Mouse (Mus musculus): ENCODE results near the gene Nt5dc1. TPM values are rescaled to one million over a fixed set of nuclear protein-coding genes. Genes with fewer than 3 reads are reported as not detected.

Gene Nt5dc1
- total and polyA plus RNA-seq, 2 experiments from 2014 or later: 0.42 to 7.5 TPM

DNA sequence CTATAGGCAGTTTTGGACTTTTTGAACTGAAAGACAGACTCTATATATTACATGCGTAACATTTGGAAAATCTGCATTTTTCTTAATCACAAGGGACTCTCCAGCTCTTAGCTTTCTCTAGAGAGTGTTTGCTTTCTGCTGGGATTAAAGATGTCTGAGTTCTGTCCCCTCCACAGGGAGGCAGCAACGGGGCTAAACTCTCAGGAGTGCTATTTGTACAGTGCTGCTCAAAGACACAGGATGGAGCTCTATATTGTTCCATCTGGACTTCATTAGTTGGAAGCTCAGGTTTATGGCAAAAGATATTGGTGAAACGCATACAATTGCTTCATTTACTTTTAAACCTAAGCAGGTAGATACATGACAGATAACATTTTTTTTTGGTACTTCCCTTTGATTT lies 105.8 kb downstream of the Nt5dc1 start:
- DNase-seq (ENCODE audit: low spot score): no peak
- WGBS: 73% methylated on average over 3 of the region's 3 CpGs
- H3K4me2 ChIP-seq (ENCODE audit: low read depth, low read length): no peak overlapping the region
- peaks cover 10% of the 10 kb centered on the region for H3K36me3 ChIP-seq (replicated peaks; ENCODE audit: control insufficient read depth, insufficient read depth, low read length)
- no peak overlapping the region for H3K4me3 ChIP-seq (ENCODE audit: low read depth, low read length)
- H3K27ac ChIP-seq (ENCODE audit: low read depth): no peak overlapping the region
- H3K9ac ChIP-seq (replicated peaks; ENCODE audit: low read depth, low read length): no peak overlapping the region
- no peaks in the 10 kb centered on the region for H3K9me3 ChIP-seq (replicated peaks; ENCODE audit: control insufficient read depth, low read length)
- no peak for ATAC-seq (ENCODE audit: insufficient read depth, low read depth)
- H3K27me3 ChIP-seq (ENCODE audit: control insufficient read depth, insufficient read depth, low read length): no peaks in the 10 kb centered on the region
- TF ChIP-seq EP300 (IDR thresholded peaks at IDR 0.05; ENCODE audit: low read depth) (no peak), CTCF (IDR thresholded peaks at IDR 0.05; ENCODE audit: low read depth) (peak; percentile 31; the same call in 1 of the 2 replicates)
- H3K4me1 ChIP-seq (ENCODE audit: control insufficient read depth, insufficient read depth): no peaks in the 10 kb centered on the region

- WGBS: 53% methylated on average over 9 of the region's 9 CpGs
Measured at GRCm38 (mm10) chr10:34309915-34310685, 108.3 kb downstream of the Nt5dc1 start.

GRCm38 (mm10) chr10:34307070-34307469 lies 111.3 kb downstream of the Nt5dc1 start:
- no peak overlapping the region for H3K4me3 ChIP-seq (ENCODE audit: low read depth, low read length)
- no peak for TF ChIP-seq EP300 (IDR thresholded peaks at IDR 0.05; ENCODE audit: low read depth)
- no peak for TF ChIP-seq CTCF (IDR thresholded peaks at IDR 0.05; ENCODE audit: low read depth)
- no peak for DNase-seq (ENCODE audit: low spot score)

More at GRCm38 (mm10) chr10:34309915-34310685, 108.3 kb downstream of the Nt5dc1 start:
- Histone ChIP-seq H3K27me3 (ENCODE audit: control insufficient read depth, insufficient read depth, low read length) (no peaks in the 10 kb centered on the region), H3K4me1 (ENCODE audit: control insufficient read depth, insufficient read depth) (no peaks in the 10 kb centered on the region), H3K4me3 (ENCODE audit: low read depth, low read length) (no peak overlapping the region), H3K9ac (replicated peaks; ENCODE audit: low read depth, low read length) (no peak overlapping the region), H3K36me3 (replicated peaks; ENCODE audit: control insufficient read depth, insufficient read depth, low read length) (peaks cover 10% of the 10 kb centered on the region), H3K9me3 (replicated peaks; ENCODE audit: control insufficient read depth, low read length) (no peaks in the 10 kb centered on the region), H3K27ac (ENCODE audit: low read depth) (no peak overlapping the region; the same call in 1 of the 2 replicates), H3K4me2 (ENCODE audit: low read depth, low read length) (peak overlapping the region; percentile 5; the same call in 1 of the 2 replicates)
- ATAC-seq (ENCODE audit: insufficient read depth, low read depth) (peak; percentile 44; the same call in 1 of the 2 replicates), DNase-seq (ENCODE audit: low spot score) (no peak)
- TF ChIP-seq EP300 (IDR thresholded peaks at IDR 0.05; ENCODE audit: low read depth) (no peak), CTCF (IDR thresholded peaks at IDR 0.05; ENCODE audit: low read depth) (no peak)

DNA sequence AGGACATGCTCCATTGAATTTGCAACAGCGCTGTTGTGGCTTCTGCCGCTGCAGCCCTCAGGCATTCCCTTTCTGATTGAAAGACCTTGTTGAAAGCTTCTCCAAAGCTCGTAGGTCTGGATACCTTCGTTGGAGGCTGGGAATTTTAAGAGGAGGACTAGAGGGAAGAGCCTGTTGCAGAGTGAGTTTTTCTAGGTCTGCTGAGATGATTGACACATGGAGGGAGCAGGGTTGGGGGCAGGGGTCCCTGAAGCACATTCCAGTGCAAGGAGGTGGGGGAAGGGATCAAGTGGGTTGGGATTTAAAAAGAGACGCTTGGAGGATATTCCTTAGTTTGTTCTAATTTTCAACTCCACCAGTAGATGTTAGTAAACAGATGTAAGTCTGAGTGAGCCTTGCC lies 118.0 kb downstream of the Nt5dc1 start:
- peak overlapping the region; percentile 93 for H3K4me2 ChIP-seq (ENCODE audit: low read depth, low read length)
- TF ChIP-seq EP300 (IDR thresholded peaks at IDR 0.05; ENCODE audit: low read depth): no peak
- no peak for TF ChIP-seq CTCF (IDR thresholded peaks at IDR 0.05; ENCODE audit: low read depth)
- H3K9me3 ChIP-seq (replicated peaks; ENCODE audit: control insufficient read depth, low read length): no peaks in the 10 kb centered on the region
- DNase-seq (ENCODE audit: low spot score) (no peak), ATAC-seq (ENCODE audit: insufficient read depth, low read depth) (no peak)
- H3K4me1 ChIP-seq (ENCODE audit: control insufficient read depth, insufficient read depth): peaks cover 27% of the 10 kb centered on the region
- H3K4me3 ChIP-seq (ENCODE audit: low read depth, low read length): peak overlapping the region; percentile 36
- H3K27ac ChIP-seq (ENCODE audit: low read depth): peak overlapping the region; percentile 40
- 23% methylated on average over 5 of the region's 5 CpGs for WGBS
- peak overlapping the region; percentile 46 for H3K9ac ChIP-seq (replicated peaks; ENCODE audit: low read depth, low read length)
- no peaks in the 10 kb centered on the region for H3K27me3 ChIP-seq (ENCODE audit: control insufficient read depth, insufficient read depth, low read length)
- H3K36me3 ChIP-seq (replicated peaks; ENCODE audit: control insufficient read depth, insufficient read depth, low read length): no peaks in the 10 kb centered on the region

More at GRCm38 (mm10) chr10:34307070-34307469, 111.3 kb downstream of the Nt5dc1 start:
- Histone ChIP-seq H3K27ac (ENCODE audit: low read depth) (no peak overlapping the region), H3K9ac (replicated peaks; ENCODE audit: low read depth, low read length) (no peak overlapping the region), H3K27me3 (ENCODE audit: control insufficient read depth, insufficient read depth, low read length) (no peaks in the 10 kb centered on the region), H3K36me3 (replicated peaks; ENCODE audit: control insufficient read depth, insufficient read depth, low read length) (no peaks in the 10 kb centered on the region), H3K4me2 (ENCODE audit: low read depth, low read length) (no peak overlapping the region), H3K9me3 (replicated peaks; ENCODE audit: control insufficient read depth, low read length) (no peaks in the 10 kb centered on the region), H3K4me1 (ENCODE audit: control insufficient read depth, insufficient read depth) (no peaks in the 10 kb centered on the region)
- ATAC-seq (ENCODE audit: insufficient read depth, low read depth): no peak

DNA sequence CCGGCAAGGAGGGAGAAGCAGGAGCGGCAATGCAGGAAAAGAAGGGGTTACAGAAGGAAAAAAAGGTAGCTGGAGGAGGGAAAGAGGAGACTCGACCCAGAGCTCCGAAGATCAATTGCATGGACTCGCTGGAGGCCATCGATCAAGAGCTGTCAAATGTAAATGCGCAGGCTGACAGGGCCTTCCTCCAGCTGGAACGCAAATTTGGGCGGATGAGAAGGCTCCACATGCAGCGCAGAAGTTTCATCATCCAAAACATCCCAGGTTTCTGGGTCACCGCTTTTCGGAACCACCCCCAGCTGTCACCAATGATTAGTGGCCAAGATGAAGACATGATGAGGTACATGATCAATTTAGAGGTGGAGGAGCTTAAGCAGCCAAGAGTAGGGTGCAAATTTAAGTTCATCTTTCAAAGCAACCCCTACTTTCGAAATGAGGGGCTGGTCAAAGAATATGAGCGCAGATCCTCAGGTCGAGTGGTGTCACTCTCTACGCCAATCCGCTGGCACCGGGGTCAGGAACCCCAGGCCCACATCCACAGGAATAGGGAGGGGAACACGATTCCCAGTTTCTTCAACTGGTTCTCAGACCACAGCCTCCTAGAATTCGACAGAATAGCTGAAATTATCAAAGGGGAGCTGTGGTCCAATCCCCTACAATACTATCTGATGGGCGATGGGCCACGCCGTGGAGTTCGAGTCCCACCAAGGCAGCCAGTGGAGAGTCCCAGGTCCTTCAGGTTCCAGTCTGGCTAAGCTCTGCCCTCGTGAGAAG lies 120.2 kb downstream of the Nt5dc1 start:
- H3K27ac ChIP-seq (ENCODE audit: low read depth): peak overlapping the region; percentile 68; the same call in 1 of the 2 replicates

More for the DNA sequence above, 120.2 kb downstream of the Nt5dc1 start:
- Histone ChIP-seq H3K4me1 (ENCODE audit: control insufficient read depth, insufficient read depth) (peaks cover 27% of the 10 kb centered on the region), H3K4me2 (ENCODE audit: low read depth, low read length) (peak overlapping the region; percentile 93), H3K4me3 (ENCODE audit: low read depth, low read length) (peak overlapping the region; percentile 83), H3K27me3 (ENCODE audit: control insufficient read depth, insufficient read depth, low read length) (no peaks in the 10 kb centered on the region), H3K36me3 (replicated peaks; ENCODE audit: control insufficient read depth, insufficient read depth, low read length) (no peaks in the 10 kb centered on the region), H3K9me3 (replicated peaks; ENCODE audit: control insufficient read depth, low read length) (no peaks in the 10 kb centered on the region), H3K9ac (replicated peaks; ENCODE audit: low read depth, low read length) (peak overlapping the region; percentile 78)
- WGBS: 46% methylated on average over 25 of the region's 25 CpGs
- TF ChIP-seq EP300 (IDR thresholded peaks at IDR 0.05; ENCODE audit: low read depth) (no peak), CTCF (IDR thresholded peaks at IDR 0.05; ENCODE audit: low read depth) (no peak)
- ATAC-seq (ENCODE audit: insufficient read depth, low read depth) (no peak), DNase-seq (ENCODE audit: low spot score) (no peak)

All from heart, postnatal 0 days (tissue).